Mouse (Mus musculus) hindbrain, embryonic 14.5 days (tissue): ENCODE data around the gene B3gnt8. TPM values are rescaled to one million over a fixed set of nuclear protein-coding genes. Genes with fewer than 3 reads are reported as not detected.
A peak's percentile ranks its signal among the peaks of the same experiment; 100 is the strongest.

Experiments
- ATAC-seq: fragments of 200-750 bp; cut with Nextera tagmentation; 2 replicates; pipeline ENCODE4 v1.8.0; 2017; ENCODE audit warnings: moderate number of reproducible peaks, mild to moderate bottlenecking, moderate TSS enrichment, moderate library complexity; ENCODE audit not compliant: low FRiP score
- DNase-seq: peaks from one replicate; pipeline ENCODE4 v3.0.0-alpha.2; 2015; ENCODE audit warnings: low spot score
- H3K27ac ChIP-seq: fragments of 300-500 bp; sonication (generic); 2 replicates; pipeline ENCODE4 v1.5.1; 2014; ENCODE audit warnings: mild to moderate bottlenecking, moderate library complexity
- H3K27me3 ChIP-seq: fragments of 300-500 bp; sonication (generic); 2 replicates; pipeline ENCODE4 v1.6.1; 2014; ENCODE audit warnings: mild to moderate bottlenecking, low read length, mixed read lengths; ENCODE audit not compliant: control insufficient read depth, insufficient read depth
- H3K36me3 ChIP-seq: fragments of 300-500 bp; sonication (generic); replicated peaks from 2 replicates; pipeline ENCODE4 v1.6.1; 2014; ENCODE audit not compliant: control insufficient read depth, insufficient read depth
- H3K4me1 ChIP-seq: fragments of 300-500 bp; sonication (generic); replicated peaks from 2 replicates; pipeline ENCODE4 v1.6.1; 2014; ENCODE audit warnings: antibody characterized with exemption, low read length, mixed read lengths; ENCODE audit not compliant: control insufficient read depth, insufficient read depth
- H3K4me2 ChIP-seq: fragments of 300-500 bp; sonication (generic); replicated peaks from 2 replicates; pipeline ENCODE4 v1.6.1; 2014; ENCODE audit warnings: mild to moderate bottlenecking, moderate library complexity
- H3K4me3 ChIP-seq: fragments of 300-500 bp; sonication (generic); replicated peaks from 2 replicates; pipeline ENCODE4 v1.5.1; 2014; ENCODE audit warnings: mild to moderate bottlenecking, low read length
- H3K9ac ChIP-seq: fragments of 300-500 bp; sonication (generic); 2 replicates; pipeline ENCODE4 v1.6.1; 2014
- H3K9me3 ChIP-seq: fragments of 300-500 bp; sonication (generic); 2 replicates; pipeline ENCODE4 v1.6.1; 2016; ENCODE audit warnings: low read length; ENCODE audit not compliant: control insufficient read depth
- WGBS: fragments of 180-500 bp; shearing (Covaris S2); extraction: QIAGEN DNeasy Blood & Tissue Kit; methylation state at CpG from one replicate; pipeline ENCODE4 v1.1.7; 2014; 5-methylcytosine and 5-hydroxymethylcytosine counted together
- polyA plus RNA-seq: library from polyadenylated mRNA; unstranded; fragments of >200 nt; fragmentation: Nextera tagmentation; extraction: Ambion mirVana; gene quantifications from 2 replicates; pipeline ENCODE4 v1.2.1, GENCODE M21; 2014

Gene B3gnt8
- polyA plus RNA-seq, 1 experiment from 2014 or later, result 0.43 TPM

- H3K9ac ChIP-seq, result peak overlapping the region; percentile 67; the same call in 1 of the 2 replicates
- DNase-seq (no peak), ATAC-seq (no peak)
- H3K27ac ChIP-seq, result peak overlapping the region; percentile 93; the same call in 1 of the 2 replicates
- no peaks in the 10 kb centered on the region for H3K9me3 ChIP-seq
- H3K4me2 ChIP-seq, result peak overlapping the region; percentile 46
- H3K36me3 ChIP-seq, result no peaks in the 10 kb centered on the region
- peaks cover 8% of the 10 kb centered on the region for H3K4me1 ChIP-seq
- WGBS, result 16% methylated on average over 6 of the region's 6 CpGs
- H3K27me3 ChIP-seq, result peaks cover 15% of the 10 kb centered on the region
- peak overlapping the region; percentile 49 for H3K4me3 ChIP-seq
Observed at GRCm38 (mm10) chr7:25679971-25680370, 53.5 kb downstream of the B3gnt8 start.

DNA sequence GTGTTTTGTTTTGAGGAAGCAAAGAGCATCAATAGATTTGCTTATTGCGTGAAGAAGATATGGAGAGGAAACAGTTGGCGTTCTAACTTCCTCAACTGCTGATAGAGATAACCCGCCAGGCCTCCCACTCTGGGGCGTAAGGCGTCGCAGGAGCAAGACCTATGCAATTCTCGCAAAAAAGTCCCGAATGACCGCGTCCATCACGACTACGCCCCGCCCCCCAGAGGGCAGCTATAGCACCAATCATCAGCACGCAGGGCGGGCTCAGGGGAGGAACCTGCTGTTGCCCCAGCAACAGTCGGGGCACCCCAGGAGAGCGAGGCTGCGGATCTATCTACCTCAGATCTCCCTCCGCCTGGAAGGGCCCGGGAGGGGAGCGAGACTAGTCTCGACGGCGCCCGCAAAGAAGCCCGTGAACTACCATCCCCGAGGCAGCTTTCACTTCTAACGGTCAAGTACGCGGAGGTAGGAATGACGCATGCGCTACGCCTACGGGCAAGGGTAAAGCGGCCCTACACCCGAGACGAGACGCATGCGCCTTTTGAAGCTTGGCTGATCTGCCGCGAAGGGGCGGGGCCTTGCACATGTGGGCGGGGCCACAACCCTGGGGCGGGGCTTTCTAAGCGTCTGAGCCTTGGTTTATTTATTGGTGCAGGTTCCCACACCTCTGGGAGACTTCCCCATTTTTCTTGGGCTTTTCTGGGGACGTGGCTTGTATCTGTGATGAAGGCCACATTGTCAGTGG lies 54.2 kb downstream of the B3gnt8 start, which contains the start of gene B9d2:
Gene B9d2 (plus strand): TSS at position 267 of the 745 bp plus-strand sequence.
- peak; percentile 94 for DNase-seq
- WGBS, result under 1% methylated on average over 46 of the region's 46 CpGs
- peak within 1 kb of the TSS; percentile 93 for H3K27ac ChIP-seq
- peak within 1 kb of the TSS; percentile 67 for H3K9ac ChIP-seq
- H3K36me3 ChIP-seq, result no peaks in the 10 kb centered on the region
- peaks cover 14% of the 10 kb centered on the region for H3K27me3 ChIP-seq
- no peaks in the 10 kb centered on the region for H3K9me3 ChIP-seq
- ATAC-seq, result peak; percentile 93
- peaks cover 6% of the 10 kb centered on the region; the same call in 1 of the 2 replicates for H3K4me1 ChIP-seq
- peak within 1 kb of the TSS; percentile 46 for H3K4me2 ChIP-seq
- H3K4me3 ChIP-seq, result peak within 1 kb of the TSS; percentile 49

DNA sequence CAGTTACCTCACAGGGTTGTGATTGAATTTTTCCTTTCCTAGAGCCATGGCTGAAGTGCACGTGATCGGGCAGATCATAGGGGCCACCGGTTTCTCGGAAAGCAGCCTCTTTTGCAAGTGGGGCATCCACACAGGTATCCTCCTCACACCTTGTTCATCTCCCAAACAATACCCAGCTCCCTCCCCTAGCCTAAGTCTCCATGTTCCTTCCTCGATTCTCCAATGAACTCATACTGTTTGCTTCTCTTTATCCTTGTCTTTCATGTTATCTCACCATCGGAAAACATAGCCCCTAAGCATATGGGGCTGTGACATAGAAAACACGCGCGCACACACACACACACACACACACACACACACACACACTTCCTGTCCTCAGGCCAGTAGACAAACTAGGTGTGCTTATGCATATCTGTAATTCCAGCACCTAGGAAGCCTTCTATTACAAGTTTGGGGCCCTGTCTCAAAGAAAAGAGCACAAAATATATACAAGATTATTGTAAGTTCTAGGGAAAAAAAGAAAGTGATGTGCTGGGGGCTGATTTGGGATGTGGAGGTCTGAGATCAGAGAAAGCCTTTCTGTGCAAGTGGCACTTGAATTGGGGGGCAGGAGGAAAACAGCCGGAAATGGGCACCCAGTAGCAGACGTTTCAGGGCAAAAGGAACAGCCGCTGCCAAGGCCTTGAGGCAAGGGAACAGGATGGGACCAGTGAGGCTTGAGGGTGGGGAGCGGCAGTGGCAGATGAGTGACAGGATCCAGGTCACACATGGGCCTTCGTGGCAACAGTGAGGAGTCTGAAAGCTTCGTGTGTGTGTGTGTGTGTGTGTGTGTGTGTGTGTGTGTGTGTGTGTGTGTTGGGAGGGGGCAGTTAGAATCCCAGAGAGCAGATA lies 55.1 kb downstream of the B3gnt8 start:
- Histone ChIP-seq H3K4me3 (peak overlapping the region; percentile 49), H3K4me2 (peak overlapping the region; percentile 46), H3K36me3 (no peaks in the 10 kb centered on the region), H3K9me3 (no peaks in the 10 kb centered on the region), H3K27ac (peak overlapping the region; percentile 93), H3K4me1 (peaks cover 6% of the 10 kb centered on the region; the same call in 1 of the 2 replicates), H3K27me3 (peaks cover 22% of the 10 kb centered on the region), H3K9ac (peak overlapping the region; percentile 67)
- DNase-seq, result no peak
- 0 out of 2 replicates have a peak, but pooled peaks have one; percentile 0 for ATAC-seq
- WGBS, result 63% methylated on average over 15 of the region's 15 CpGs

DNA sequence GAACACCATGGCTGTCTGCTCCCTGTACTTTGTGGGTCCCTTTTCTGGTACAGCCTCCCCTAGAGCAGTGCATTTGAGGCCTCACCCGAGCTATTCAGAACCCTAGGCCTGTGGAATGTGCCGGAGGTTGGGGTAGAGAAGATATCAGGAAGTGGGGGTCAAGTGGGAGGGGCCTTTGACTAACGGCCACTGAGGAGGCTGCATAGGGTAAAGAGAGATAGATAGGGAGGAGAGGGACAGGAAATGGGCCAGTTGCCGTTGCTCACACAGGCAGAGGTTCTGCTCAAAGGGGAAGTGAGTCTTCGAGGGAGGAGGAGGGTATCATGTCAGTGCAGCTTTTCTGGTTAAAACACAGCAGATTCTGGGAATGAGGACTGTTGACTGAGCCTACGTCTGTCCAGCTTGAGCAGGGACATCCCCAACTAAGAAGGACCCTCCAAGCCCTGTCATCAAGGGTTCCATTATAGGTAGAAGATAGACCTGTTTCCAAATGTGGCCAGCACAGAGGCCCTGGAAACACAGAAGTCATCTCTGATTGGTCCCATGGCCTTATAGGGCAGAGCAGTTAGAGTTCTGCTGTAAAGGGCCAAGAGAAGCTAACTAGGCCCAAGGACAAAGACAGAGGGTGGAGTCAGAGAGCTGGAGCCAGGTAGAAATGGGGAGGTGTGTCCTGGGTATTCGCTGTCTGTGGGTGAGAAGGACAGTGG lies 57.2 kb downstream of the B3gnt8 start:
- H3K4me3 ChIP-seq, result no peak overlapping the region
- H3K27ac ChIP-seq, result no peak overlapping the region
- H3K4me1 ChIP-seq, result peaks cover 16% of the 10 kb centered on the region
- DNase-seq (no peak), ATAC-seq (no peak)
- 83% methylated on average over 7 of the region's 7 CpGs for WGBS
- H3K9me3 ChIP-seq, result no peaks in the 10 kb centered on the region
- no peaks in the 10 kb centered on the region for H3K36me3 ChIP-seq
- H3K4me2 ChIP-seq, result no peak overlapping the region
- H3K27me3 ChIP-seq, result peaks cover 42% of the 10 kb centered on the region
- no peak overlapping the region for H3K9ac ChIP-seq

GRCm38 (mm10) chr7:25684659-25685058 lies 58.2 kb downstream of the B3gnt8 start:
- Histone ChIP-seq H3K9ac (no peak overlapping the region), H3K27ac (no peak overlapping the region), H3K36me3 (no peaks in the 10 kb centered on the region), H3K4me2 (no peak overlapping the region), H3K4me3 (no peak overlapping the region), H3K9me3 (no peaks in the 10 kb centered on the region), H3K27me3 (peaks cover 45% of the 10 kb centered on the region), H3K4me1 (peaks cover 17% of the 10 kb centered on the region)
- WGBS, result 87% methylated on average over 6 of the region's 6 CpGs
- ATAC-seq (no peak), DNase-seq (no peak)

Other genes with a start within 250 kb of the B3gnt8 start
- 4.6 and 5.7 TPM in 2 replicates for gene Lipe, start 227.9 kb upstream of the B3gnt8 start, polyA plus RNA-seq
- 0.67 and 0.80 TPM in 2 replicates for gene Cxcl17, start 213.8 kb upstream of the B3gnt8 start, polyA plus RNA-seq
- gene Ceacam1, start 149.1 kb upstream of the B3gnt8 start, polyA plus RNA-seq, result 0.91 and 1.4 TPM in 2 replicates
- 0.21 TPM in 1 of 2 replicates, not detected in the other for gene Ceacam2, start 86.8 kb upstream of the B3gnt8 start, polyA plus RNA-seq
- not detected in 2 replicates for gene Erich4, start 10.8 kb upstream of the B3gnt8 start, polyA plus RNA-seq
- gene Dmac2, start 7.2 kb upstream of the B3gnt8 start, polyA plus RNA-seq, result 43.3 and 43.8 TPM in 2 replicates
- gene Bckdha, start 32.3 kb downstream of the B3gnt8 start, polyA plus RNA-seq, result 33.0 and 37.3 TPM in 2 replicates
- 31.5 and 39.7 TPM in 2 replicates for gene Exosc5, start 32.5 kb downstream of the B3gnt8 start, polyA plus RNA-seq
- 54.1 and 64.8 TPM in 2 replicates for gene Tmem91, start 48.5 kb downstream of the B3gnt8 start, polyA plus RNA-seq
- 41.8 and 42.7 TPM in 2 replicates for gene B9d2, start 54.1 kb downstream of the B3gnt8 start, polyA plus RNA-seq
- 0.82 and 1.1 TPM in 2 replicates for gene Tgfb1, start 60.3 kb downstream of the B3gnt8 start, polyA plus RNA-seq
- gene Ccdc97, start 92.4 kb downstream of the B3gnt8 start, polyA plus RNA-seq, result 41.9 and 43.5 TPM in 2 replicates
- gene Hnrnpul1, start 128.1 kb downstream of the B3gnt8 start, polyA plus RNA-seq, result 54.7 and 55.2 TPM in 2 replicates
- 16.8 and 20.6 TPM in 2 replicates for gene Axl, start 162.1 kb downstream of the B3gnt8 start, polyA plus RNA-seq
- gene Cyp2s1, start 190.3 kb downstream of the B3gnt8 start, polyA plus RNA-seq, result 1.6 and 2.2 TPM in 2 replicates